Mouse (Mus musculus) G1E-ER4 (cell line): Measurements from ENCODE around the gene Vmn1r228. TPM values are rescaled to one million over a fixed set of nuclear protein-coding genes. Genes with fewer than 3 reads are reported as not detected.

Source experiments
- GATA1 ChIP-seq: IDR thresholded peaks from one replicate; pipeline ENCODE4 v1.8.0; 2012; ENCODE audit warnings: low read length, inconsistent platforms
- polyA plus RNA-seq: library from polyadenylated mRNA; stranded (reverse); fragments of >175 nt; gene quantifications from 2 replicates; pipeline ENCODE4 v1.2.3, GENCODE M21; 2012

Gene Vmn1r228
- polyA plus RNA-seq = not detected in 2 replicates

DNA sequence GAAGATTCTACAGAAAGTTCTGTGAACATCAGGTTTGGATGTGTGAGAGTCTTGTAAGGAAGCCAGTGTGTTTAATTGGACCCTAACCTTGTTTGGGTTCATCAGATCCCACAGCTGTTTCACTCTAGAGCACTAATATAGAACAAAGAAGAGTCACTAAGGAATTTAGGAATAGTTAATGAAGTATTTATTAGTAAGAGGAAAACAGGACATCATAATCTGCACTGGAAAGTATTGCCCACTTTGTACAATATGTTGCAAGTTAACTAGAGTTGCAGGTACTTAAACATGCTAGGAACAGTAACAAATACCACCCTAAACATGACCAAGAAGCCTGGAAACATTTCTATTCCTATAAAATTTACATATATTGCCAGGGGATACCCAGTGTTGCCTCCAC, at the start of gene Vmn1r228:
Vmn1r228 (minus strand) TSS at position 101 of the 400 bp plus-strand sequence.
- no peak for TF ChIP-seq GATA1

DNA sequence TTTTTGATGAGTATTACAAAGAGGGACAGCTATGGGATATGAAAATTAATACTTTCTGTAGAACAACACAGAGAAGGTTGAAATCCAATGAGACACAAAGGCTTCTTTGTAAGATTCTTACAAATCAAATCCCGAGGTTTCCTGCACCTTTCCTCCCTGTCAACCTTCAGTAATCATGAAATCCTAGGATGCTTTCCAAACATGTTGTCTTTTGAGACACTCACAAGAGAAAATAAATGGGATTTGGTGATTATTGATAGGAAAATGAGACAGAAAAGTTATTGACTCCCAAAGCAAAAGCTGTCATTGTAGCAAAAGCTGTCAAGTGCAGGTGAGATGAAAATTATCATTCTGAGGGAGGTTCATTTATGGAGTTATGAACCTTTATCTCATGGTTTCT, 25.3 kb upstream of the Vmn1r228 start, which contains the start of gene Vmn1r229:
Vmn1r229 (plus strand) TSS at position 301 of the 400 bp plus-strand sequence.
- TF ChIP-seq GATA1 = no peak

DNA sequence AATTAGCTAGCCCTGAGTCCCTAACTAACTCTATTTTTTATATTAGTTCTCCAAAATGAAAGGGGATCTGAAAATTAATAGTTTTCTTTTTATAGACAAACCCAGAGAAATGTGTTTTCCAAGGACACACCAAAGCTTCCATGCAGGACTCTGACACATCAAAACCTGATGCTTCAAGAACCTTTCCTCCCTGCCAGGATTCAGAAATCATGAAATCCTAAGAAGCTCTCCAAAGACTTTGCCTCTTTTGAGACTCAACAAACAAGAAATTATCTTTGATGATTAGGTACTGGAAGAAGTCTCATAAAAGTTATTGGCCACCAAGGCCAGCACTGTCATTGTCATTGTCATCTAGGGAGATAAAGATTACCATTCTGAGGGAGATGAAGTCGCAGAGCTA, 56.4 kb downstream of the Vmn1r228 start, which contains the start of gene Vmn1r227:
Vmn1r227 (plus strand) TSS at position 301 of the 400 bp plus-strand sequence.
- no peak for TF ChIP-seq GATA1

Other genes starting within 250 kb of the Vmn1r228 start
- not detected in 2 replicates for gene Vmn2r109, start 221.4 kb downstream of the Vmn1r228 start, polyA plus RNA-seq
- gene Vmn2r110, start 189.7 kb downstream of the Vmn1r228 start, polyA plus RNA-seq = not detected in 2 replicates
- not detected in 2 replicates for gene Fpr-rs3, start 161.3 kb downstream of the Vmn1r228 start, polyA plus RNA-seq
- gene Vmn1r226, start 103.3 kb downstream of the Vmn1r228 start, polyA plus RNA-seq = not detected in 2 replicates
- not detected in 2 replicates for gene Vmn1r227, start 56.3 kb downstream of the Vmn1r228 start, polyA plus RNA-seq
- gene Vmn1r229, start 25.4 kb upstream of the Vmn1r228 start, polyA plus RNA-seq = not detected in 2 replicates
- not detected in 2 replicates for gene Vmn1r230, start 54.3 kb upstream of the Vmn1r228 start, polyA plus RNA-seq
- not detected in 2 replicates for gene Vmn1r231, start 118.9 kb upstream of the Vmn1r228 start, polyA plus RNA-seq
- gene Vmn1r232, start 133.6 kb upstream of the Vmn1r228 start, polyA plus RNA-seq = not detected in 2 replicates
- gene Ppp2r1a, start 159.2 kb upstream of the Vmn1r228 start, polyA plus RNA-seq = 52.6 and 246 TPM in 2 replicates
- not detected in 2 replicates for gene Vmn1r233, start 210.3 kb upstream of the Vmn1r228 start, polyA plus RNA-seq
- gene Zfp160, start 222.7 kb upstream of the Vmn1r228 start, polyA plus RNA-seq = 0.78 and 0.97 TPM in 2 replicates